Mouse (Mus musculus) hindbrain, embryonic 15.5 days (tissue): ENCODE results near the gene Tmem167. TPM values are rescaled to one million over a fixed set of nuclear protein-coding genes. Genes with fewer than 3 reads are reported as not detected.
"Not testable (repeated sequence)": the region's sequence is repeated elsewhere in the genome, so short reads cannot be mapped to it uniquely, and the experiment has no call there.

Experiments
- ATAC-seq: fragments of 200-750 bp; cut with Nextera tagmentation; 2 replicates; pipeline ENCODE4 v1.8.0; 2017; ENCODE audit warnings: low read depth, moderate number of reproducible peaks, moderate TSS enrichment; ENCODE audit not compliant: low FRiP score
- H3K27ac ChIP-seq: fragments of 300-500 bp; sonication (generic); replicated peaks from 2 replicates; pipeline ENCODE4 v1.5.1; 2015; ENCODE audit warnings: mild to moderate bottlenecking, inconsistent platforms
- H3K27me3 ChIP-seq: fragments of 300-500 bp; sonication (generic); 2 replicates; pipeline ENCODE4 v1.6.1; 2015; ENCODE audit warnings: control low read depth, inconsistent platforms
- H3K36me3 ChIP-seq: fragments of 300-500 bp; sonication (generic); 2 replicates; pipeline ENCODE4 v1.6.1; 2015; ENCODE audit warnings: control low read depth, inconsistent platforms
- H3K4me1 ChIP-seq: fragments of 300-500 bp; sonication (generic); replicated peaks from 2 replicates; pipeline ENCODE4 v1.6.1; 2015; ENCODE audit warnings: control low read depth, inconsistent platforms
- H3K4me2 ChIP-seq: fragments of 300-500 bp; sonication (generic); 2 replicates; pipeline ENCODE4 v1.6.1; 2015; ENCODE audit warnings: moderate library complexity, mild to moderate bottlenecking, inconsistent platforms
- H3K4me3 ChIP-seq: fragments of 300-500 bp; sonication (generic); 2 replicates; pipeline ENCODE4 v1.5.1; 2015; ENCODE audit warnings: mild to moderate bottlenecking, inconsistent platforms
- H3K9ac ChIP-seq: fragments of 300-500 bp; sonication (generic); 2 replicates; pipeline ENCODE4 v1.6.1; 2015; ENCODE audit warnings: inconsistent platforms
- H3K9me3 ChIP-seq: fragments of 300-500 bp; sonication (generic); 2 replicates; pipeline ENCODE4 v1.6.1; 2016; ENCODE audit warnings: control low read depth, inconsistent platforms
- WGBS: fragments of 180-500 bp; shearing (Covaris S2); methylation state at CpG from one replicate; pipeline ENCODE4 v1.1.7; 2015; 5-methylcytosine and 5-hydroxymethylcytosine counted together
- polyA plus RNA-seq: library from polyadenylated mRNA; unstranded; fragments of >200 nt; fragmentation: Nextera tagmentation; extraction: Ambion mirVana; gene quantifications from 2 replicates; pipeline ENCODE4 v1.2.1, GENCODE M21; 2015

The Tmem167 gene
- 40.9 and 41.7 TPM in 2 replicates for polyA plus RNA-seq

- H3K9ac ChIP-seq: peak within 1 kb of the TSS; percentile 83
- H3K4me2 ChIP-seq: peak within 1 kb of the TSS; percentile 92
- H3K4me1 ChIP-seq: peaks cover 12% of the 10 kb centered on the region
- H3K9me3 ChIP-seq: no peaks in the 10 kb centered on the region
- H3K4me3 ChIP-seq: peak within 1 kb of the TSS; percentile 76
- 2% methylated on average over 41 of the region's 41 CpGs for WGBS
- H3K27ac ChIP-seq: peak within 1 kb of the TSS; percentile 90
- no peaks in the 10 kb centered on the region; the same call in 1 of the 2 replicates for H3K36me3 ChIP-seq
- ATAC-seq: peak; percentile 100
- H3K27me3 ChIP-seq: no peaks in the 10 kb centered on the region
Measured at GRCm38 (mm10) chr13:90088962-90089824, at the start of gene Tmem167, which contains the start of gene Xrcc4. Gene Tmem167, plus strand, starts transcription at chr13:90089123. Gene Xrcc4, minus strand, starts transcription at chr13:90089608.

- 39% methylated on average over 2 of the region's 2 CpGs for whole genome bisulfite sequencing
- no peak overlapping the region for H3K27ac ChIP-seq
- no peaks in the 10 kb centered on the region for H3K36me3 ChIP-seq
- H3K9me3 ChIP-seq: no peaks in the 10 kb centered on the region
- no peaks in the 10 kb centered on the region for H3K27me3 ChIP-seq
- no peak overlapping the region for H3K9ac ChIP-seq
- H3K4me3 ChIP-seq: no peak overlapping the region
- no peak overlapping the region for H3K4me2 ChIP-seq
- no peak for ATAC-seq
- no peaks in the 10 kb centered on the region for H3K4me1 ChIP-seq
Measured at GRCm38 (mm10) chr13:90039613-90040012, 49.3 kb upstream of the Tmem167 start.

- WGBS: 81% methylated on average over 6 of the region's 6 CpGs
- H3K9ac ChIP-seq: no peak overlapping the region
- no peaks in the 10 kb centered on the region for H3K36me3 ChIP-seq
- ATAC-seq: no peak
- no peaks in the 10 kb centered on the region for H3K27me3 ChIP-seq
- no peak overlapping the region for H3K27ac ChIP-seq
- H3K4me1 ChIP-seq: no peaks in the 10 kb centered on the region
- H3K9me3 ChIP-seq: no peaks in the 10 kb centered on the region
- no peak overlapping the region for H3K4me2 ChIP-seq
- H3K4me3 ChIP-seq: no peak overlapping the region
Measured at GRCm38 (mm10) chr13:90051735-90052134, 37.2 kb upstream of the Tmem167 start.

- no peak for ATAC-seq
- H3K4me1 ChIP-seq: no peaks in the 10 kb centered on the region
- no peak overlapping the region for H3K9ac ChIP-seq
- WGBS: 47% methylated on average over 3 of the region's 3 CpGs
- H3K9me3 ChIP-seq: no peaks in the 10 kb centered on the region
- H3K27ac ChIP-seq: no peak overlapping the region
- no peaks in the 10 kb centered on the region for H3K36me3 ChIP-seq
- no peak overlapping the region for H3K4me2 ChIP-seq
- no peak overlapping the region for H3K4me3 ChIP-seq
- no peaks in the 10 kb centered on the region for H3K27me3 ChIP-seq
Measured at GRCm38 (mm10) chr13:90052408-90052807, 36.5 kb upstream of the Tmem167 start.

- H3K4me2 ChIP-seq: no peak overlapping the region
- H3K9ac ChIP-seq: no peak overlapping the region
- ATAC-seq: no peak
- H3K4me1 ChIP-seq: no peaks in the 10 kb centered on the region
- 85% methylated on average over 1 of the region's 1 CpGs for WGBS
- no peaks in the 10 kb centered on the region for H3K36me3 ChIP-seq
- no peak overlapping the region for H3K27ac ChIP-seq
- H3K9me3 ChIP-seq: no peaks in the 10 kb centered on the region
- no peak overlapping the region for H3K4me3 ChIP-seq
- no peaks in the 10 kb centered on the region for H3K27me3 ChIP-seq
Measured at GRCm38 (mm10) chr13:90061877-90062276, 27.0 kb upstream of the Tmem167 start.

GRCm38 (mm10) chr13:90089825-90090183, 881 bp downstream of the Tmem167 start:
- H3K27me3 ChIP-seq: no peaks in the 10 kb centered on the region
- H3K36me3 ChIP-seq: no peaks in the 10 kb centered on the region; the same call in 1 of the 2 replicates
- H3K27ac ChIP-seq: peak overlapping the region; percentile 90
- H3K9ac ChIP-seq: peak overlapping the region; percentile 83
- ATAC-seq: peak; percentile 84
- H3K4me1 ChIP-seq: peaks cover 12% of the 10 kb centered on the region
- WGBS: under 1% methylated on average over 27 of the region's 27 CpGs
- peak overlapping the region; percentile 92 for H3K4me2 ChIP-seq
- H3K9me3 ChIP-seq: no peaks in the 10 kb centered on the region
- H3K4me3 ChIP-seq: peak overlapping the region; percentile 76

- peaks cover 38% of the 10 kb centered on the region for H3K36me3 ChIP-seq
- H3K4me2 ChIP-seq: no peak overlapping the region
- no peak overlapping the region for H3K9ac ChIP-seq
- H3K4me3 ChIP-seq: no peak overlapping the region
- no peak for ATAC-seq
- H3K9me3 ChIP-seq: no peaks in the 10 kb centered on the region
- H3K4me1 ChIP-seq: no peaks in the 10 kb centered on the region
- H3K27ac ChIP-seq: no peak overlapping the region
- no peaks in the 10 kb centered on the region for H3K27me3 ChIP-seq
Measured at GRCm38 (mm10) chr13:90101514-90101913, 12.6 kb downstream of the Tmem167 start.

- no peak for ATAC-seq
- no peak overlapping the region for H3K4me3 ChIP-seq
- no peaks in the 10 kb centered on the region for H3K27me3 ChIP-seq
- no peak overlapping the region for H3K27ac ChIP-seq
- H3K9me3 ChIP-seq: no peaks in the 10 kb centered on the region
- no peak overlapping the region for H3K9ac ChIP-seq
- WGBS: 96% methylated on average over 7 of the region's 7 CpGs
- H3K4me2 ChIP-seq: no peak overlapping the region
- H3K4me1 ChIP-seq: no peaks in the 10 kb centered on the region
- H3K36me3 ChIP-seq: peaks cover 37% of the 10 kb centered on the region
Measured at GRCm38 (mm10) chr13:90106139-90106538, 17.2 kb downstream of the Tmem167 start.

- not testable (repeated sequence) for H3K4me2 ChIP-seq, H3K9ac ChIP-seq, H3K27ac ChIP-seq, H3K4me1 ChIP-seq, H3K4me3 ChIP-seq, ATAC-seq, H3K9me3 ChIP-seq, H3K27me3 ChIP-seq
- peaks cover 25% of the 10 kb centered on the region for H3K36me3 ChIP-seq
- WGBS: 91% methylated on average over 5 of the region's 5 CpGs
Measured at GRCm38 (mm10) chr13:90108746-90109145, 19.8 kb downstream of the Tmem167 start.

- no peak overlapping the region for H3K4me3 ChIP-seq
- no peaks in the 10 kb centered on the region for H3K4me1 ChIP-seq
- WGBS: 79% methylated on average over 1 of the region's 1 CpGs
- H3K4me2 ChIP-seq: no peak overlapping the region
- no peaks in the 10 kb centered on the region for H3K36me3 ChIP-seq
- H3K9me3 ChIP-seq: no peaks in the 10 kb centered on the region
- no peak overlapping the region for H3K9ac ChIP-seq
- no peak overlapping the region for H3K27ac ChIP-seq
- ATAC-seq: no peak
- no peaks in the 10 kb centered on the region for H3K27me3 ChIP-seq
Measured at GRCm38 (mm10) chr13:90111681-90112080, 22.8 kb downstream of the Tmem167 start.

- Histone ChIP-seq H3K9ac (no peak overlapping the region), H3K36me3 (no peaks in the 10 kb centered on the region), H3K27me3 (no peaks in the 10 kb centered on the region), H3K4me3 (no peak overlapping the region), H3K4me2 (0 out of 2 replicates have a peak overlapping the region, but pooled peaks have one; percentile 3), H3K27ac (peak overlapping the region; percentile 66), H3K4me1 (peaks cover 17% of the 10 kb centered on the region; the same call in 1 of the 2 replicates), H3K9me3 (no peaks in the 10 kb centered on the region)
- 43% methylated on average over 3 of the region's 3 CpGs for WGBS
- ATAC-seq: peak; percentile 96
Measured at GRCm38 (mm10) chr13:90136156-90136910, 47.4 kb downstream of the Tmem167 start.

GRCm38 (mm10) chr13:90141681-90142080, 52.8 kb downstream of the Tmem167 start:
- H3K36me3 ChIP-seq: no peaks in the 10 kb centered on the region
- peaks cover 4% of the 10 kb centered on the region; the same call in 1 of the 2 replicates for H3K4me1 ChIP-seq
- no peak overlapping the region for H3K27ac ChIP-seq
- H3K4me3 ChIP-seq: no peak overlapping the region
- no peak overlapping the region for H3K4me2 ChIP-seq
- 92% methylated on average over 1 of the region's 1 CpGs for WGBS
- ATAC-seq: no peak
- H3K9me3 ChIP-seq: no peaks in the 10 kb centered on the region
- H3K9ac ChIP-seq: no peak overlapping the region
- no peaks in the 10 kb centered on the region for H3K27me3 ChIP-seq
